Mouse (Mus musculus) ES-E14 (cell line): ENCODE data around the gene Gm42421. TPM values are rescaled to one million over a fixed set of nuclear protein-coding genes. Genes with fewer than 3 reads are reported as not detected.

Experiments
- DNase-seq: peaks from one replicate; pipeline ENCODE4 v3.0.0-alpha.2; 2013; ENCODE audit warnings: low read depth, low spot score
- H3K27ac ChIP-seq: 2 replicates; pipeline ENCODE4 v1.5.1; 2012; ENCODE audit warnings: low read depth, mild to moderate bottlenecking, low read length, moderate library complexity, mixed read lengths; ENCODE audit not compliant: poor library complexity, insufficient read depth, severe bottlenecking
- H3K36me3 ChIP-seq: 2 replicates; pipeline ENCODE4 v1.6.1; 2012; ENCODE audit warnings: mild to moderate bottlenecking, low read length, moderate library complexity, mixed read lengths; ENCODE audit not compliant: control insufficient read depth, poor library complexity, insufficient read depth, severe bottlenecking
- H3K4me1 ChIP-seq, 2 experiments: fragments of 150-350 bp in 1 of 2; sonication (generic) in 1 of 2; 2 replicates each; pipeline ENCODE4 v1.6.1; 2012; ENCODE audit warnings: low read length in 2 of 2, mild to moderate bottlenecking in 1 of 2, mixed read lengths in 1 of 2; ENCODE audit not compliant: control insufficient read depth in 2 of 2, insufficient read depth in 2 of 2, poor library complexity in 1 of 2
- H3K4me3 ChIP-seq, 2 experiments: fragments of 150-350 bp in 1 of 2; sonication (generic) in 1 of 2; 2 replicates each; pipeline ENCODE4 v1.5.1; 2012; ENCODE audit warnings: low read length in 2 of 2, low read depth in 1 of 2, mild to moderate bottlenecking in 1 of 2, mixed read lengths in 1 of 2; ENCODE audit not compliant: insufficient read depth in 1 of 2, poor library complexity in 1 of 2, severe bottlenecking in 1 of 2
- H3K9ac ChIP-seq: 2 replicates; pipeline ENCODE4 v1.6.1; 2012; ENCODE audit warnings: low read depth, mild to moderate bottlenecking, low read length, mixed read lengths; ENCODE audit not compliant: poor library complexity, insufficient read depth, severe bottlenecking
- H3K9me3 ChIP-seq: fragments of 150-350 bp; sonication (generic); 2 replicates; pipeline ENCODE4 v1.6.1; 2012; ENCODE audit warnings: low read depth, mild to moderate bottlenecking, low read length; ENCODE audit not compliant: control insufficient read depth, insufficient read depth
- CHD2 ChIP-seq: IDR thresholded peaks from 2 replicates; pipeline ENCODE4 v1.6.1; 2014; ENCODE audit warnings: mild to moderate bottlenecking, low read depth, low read length, inconsistent platforms
- HCFC1 ChIP-seq: IDR thresholded peaks from 2 replicates; pipeline ENCODE4 v1.6.1; 2012; ENCODE audit warnings: low read length, inconsistent platforms, borderline replicate concordance; ENCODE audit not compliant: insufficient read depth
- MAFK ChIP-seq: IDR thresholded peaks from 2 replicates; pipeline ENCODE4 v1.6.1; 2014; ENCODE audit warnings: mild to moderate bottlenecking, low read depth, low read length, inconsistent platforms; ENCODE audit not compliant: insufficient read depth
- ZC3H11A ChIP-seq: IDR thresholded peaks from 2 replicates; pipeline ENCODE4 v1.6.1; 2012; ENCODE audit warnings: low read depth, mild to moderate bottlenecking, inconsistent platforms, low read length, borderline replicate concordance
- ZNF384 ChIP-seq: IDR thresholded peaks from 2 replicates; pipeline ENCODE4 v1.6.1; 2012; ENCODE audit warnings: low read depth, low read length, inconsistent platforms
- in situ Hi-C, 2 experiments: fragments of 600-800 bp; cut with MboI; formaldehyde crosslinking; loops; one replicate each; pipeline ENCODE4 v1.15.1; 2025; ENCODE audit warnings: low sequenced_read_pairs in 2 of 2, inconsistent platforms in 1 of 2; ENCODE audit not compliant: unreplicated experiment in 2 of 2
- total RNA-seq: library from RNA; depleted of rRNA; stranded (reverse); fragments of 300-350 nt; gene quantifications from 2 replicates; pipeline ENCODE4 v1.2.3, GENCODE M21; 2012

Gm42421 gene
- total RNA-seq, 1 experiment = 0.71 TPM

GRCm38 (mm10) chr5:143931863-143932580 lies 4.0 kb downstream of the Gm42421 start:
- TF ChIP-seq MAFK = no peak
- TF ChIP-seq ZNF384 = no peak
- no peak for TF ChIP-seq HCFC1
- TF ChIP-seq ZC3H11A = no peak
- TF ChIP-seq CHD2 = no peak
- Histone ChIP-seq H3K9me3 (no peaks in the 10 kb centered on the region), H3K9ac (no peak overlapping the region), H3K4me1 (peaks cover 0 to 3% of the 10 kb centered on the region in 2 experiments; a peak in 1 of 4 replicates), H3K4me3 (no peak overlapping the region), H3K27ac (no peak overlapping the region), H3K36me3 (peaks cover 17% of the 10 kb centered on the region)
- DNase-seq = no peak
- in situ Hi-C loops = no loop called here

GRCm38 (mm10) chr5:143932831-143933230 lies 4.9 kb downstream of the Gm42421 start, which contains the start of gene Rsph10b:
Rsph10b (plus strand) TSS chr5:143933035.
- no peak within 1 kb of the TSS for H3K9ac ChIP-seq
- TF ChIP-seq ZNF384 (no peak), CHD2 (no peak)
- in situ Hi-C loops = no loop called here
- peak within 1 kb of the TSS; percentile 6 to 8; a peak in 3 of 4 replicates for H3K4me3 ChIP-seq
- peaks cover 17% of the 10 kb centered on the region for H3K36me3 ChIP-seq
- no peak for DNase-seq
- peaks cover 0 to 3% of the 10 kb centered on the region in 2 experiments; a peak in 1 of 4 replicates for H3K4me1 ChIP-seq
- no peak within 1 kb of the TSS for H3K27ac ChIP-seq
- H3K9me3 ChIP-seq = no peaks in the 10 kb centered on the region

- Histone ChIP-seq H3K9me3 (no peaks in the 10 kb centered on the region), H3K4me1 (peaks cover 0 to 3% of the 10 kb centered on the region in 2 experiments; a peak in 1 of 4 replicates), H3K36me3 (peaks cover 13% of the 10 kb centered on the region), H3K9ac (no peak overlapping the region), H3K4me3 (peak overlapping the region in 1 of 2 experiments; percentile 6; a peak in 2 of 4 replicates), H3K27ac (no peak overlapping the region)
- no peak for DNase-seq
- in situ Hi-C loops = no loop called here
- TF ChIP-seq ZC3H11A = no peak
- TF ChIP-seq MAFK = no peak
- no peak for TF ChIP-seq HCFC1
- no peak for TF ChIP-seq ZNF384
- no peak for TF ChIP-seq CHD2
Measured at GRCm38 (mm10) chr5:143933414-143933813, 5.4 kb downstream of the Gm42421 start.

- H3K36me3 ChIP-seq = peaks cover 11% of the 10 kb centered on the region
- no peak overlapping the region for H3K4me3 ChIP-seq
- peaks cover 0 to 3% of the 10 kb centered on the region in 2 experiments; a peak in 1 of 4 replicates for H3K4me1 ChIP-seq
- TF ChIP-seq CHD2 (no peak), HCFC1 (no peak), ZNF384 (no peak), MAFK (no peak), ZC3H11A (no peak; the same call in 1 of the 2 replicates)
- in situ Hi-C loops = no loop called here
- no peak overlapping the region for H3K9ac ChIP-seq
- no peaks in the 10 kb centered on the region for H3K9me3 ChIP-seq
- H3K27ac ChIP-seq = no peak overlapping the region
- DNase-seq = no peak
Measured at GRCm38 (mm10) chr5:143933875-143934274, 5.9 kb downstream of the Gm42421 start.
